Mouse (Mus musculus) cerebellum, adult (tissue): Measurements from ENCODE around the gene Asb17.
A peak's percentile ranks its signal among the peaks of the same experiment; 100 is the strongest.
"Not testable (repeated sequence)": the region's sequence is repeated elsewhere in the genome, so short reads cannot be mapped to it uniquely, and the experiment has no call there.

Source experiments
- ATAC-seq: cut with Nextera tagmentation; 2 replicates; pipeline ENCODE4 v1.9.2; 2017; ENCODE audit warnings: mild to moderate bottlenecking, moderate library complexity, mixed read lengths; ENCODE audit not compliant: insufficient number of reproducible peaks, low FRiP score, low TSS enrichment

Gene Asb17

DNA sequence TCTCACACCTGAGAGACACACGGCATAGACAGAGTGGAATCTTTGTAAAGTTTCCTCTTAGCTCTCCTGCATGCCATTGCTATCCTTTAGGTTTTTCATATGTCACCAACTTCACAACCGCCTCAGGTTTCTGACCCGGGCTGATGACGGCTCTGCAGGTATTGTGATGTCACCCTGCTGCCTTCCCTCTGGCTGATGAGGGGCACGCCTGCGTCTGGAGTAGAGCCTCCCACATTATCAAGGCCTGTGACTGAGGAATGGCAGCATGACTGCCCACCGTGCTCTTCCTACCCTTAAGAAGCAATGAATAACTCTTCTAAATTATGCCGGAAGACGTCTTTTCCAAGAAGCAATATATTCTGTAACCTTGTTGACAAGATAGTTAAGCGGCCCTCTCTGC, at the start of gene Asb17:
Gene Asb17 (plus strand): TSS at position 180 of the 400 bp plus-strand sequence.
- ATAC-seq = no peak

DNA sequence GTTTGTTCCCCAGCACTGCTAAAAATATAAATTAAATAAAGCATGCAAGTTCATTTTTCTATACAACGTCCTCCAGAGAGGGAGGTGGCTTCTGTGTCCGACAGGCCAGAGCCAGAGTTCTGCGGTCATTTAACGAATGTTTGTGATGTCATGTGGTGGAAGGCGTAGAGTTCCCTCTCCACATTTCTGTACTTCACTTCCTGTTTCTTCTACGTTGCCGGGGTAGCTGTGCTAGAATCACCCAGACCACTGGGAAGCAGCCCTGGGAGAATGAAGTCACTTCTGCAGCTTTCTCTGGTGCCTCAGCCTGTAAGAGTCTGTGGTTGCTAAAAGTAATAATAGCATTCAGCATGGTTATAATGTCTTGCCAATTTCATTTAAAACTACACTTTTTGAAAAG, 46.4 kb upstream of the Asb17 start:
- ATAC-seq = no peak

DNA sequence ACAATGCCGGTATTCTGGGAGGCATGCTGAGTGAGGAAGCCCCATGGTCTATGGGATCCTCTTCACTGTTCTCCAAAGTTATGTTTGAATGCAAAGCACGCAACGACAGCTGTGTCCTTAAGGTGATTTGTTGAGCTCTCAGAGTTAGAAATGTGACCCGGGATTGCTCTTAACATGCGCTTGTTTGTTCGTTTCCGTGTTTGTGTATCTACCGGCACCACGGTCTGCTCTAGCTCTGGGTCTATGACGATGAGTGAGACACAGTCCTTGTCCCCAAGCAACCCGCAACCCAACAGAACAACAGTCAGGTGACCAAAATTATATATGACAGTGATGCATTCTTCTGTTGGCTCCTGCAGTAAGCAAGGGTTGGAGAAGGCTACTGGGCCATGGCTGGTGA, 44.4 kb upstream of the Asb17 start:
- no peak for ATAC-seq

DNA sequence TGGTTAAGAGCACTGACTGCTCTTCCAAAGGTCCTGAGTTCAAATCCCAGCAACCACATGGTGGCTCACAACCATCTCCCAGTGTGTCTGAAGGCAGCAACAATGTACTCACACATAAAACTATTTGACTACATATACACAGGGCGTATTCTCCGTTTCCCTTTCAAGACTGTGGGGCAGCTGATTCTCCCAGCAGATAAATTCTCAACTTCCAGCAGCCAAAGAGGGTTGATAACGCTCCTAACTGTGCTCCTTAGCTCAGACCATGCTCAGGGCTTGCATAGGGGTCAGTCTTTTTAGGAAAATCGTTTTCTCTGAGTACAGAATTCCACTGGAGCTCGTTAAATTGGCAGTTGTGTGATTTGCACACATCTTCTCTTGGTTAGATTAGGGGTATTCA, 43.3 kb upstream of the Asb17 start:
- ATAC-seq = no peak

- ATAC-seq = no peak
Observed at GRCm38 (mm10) chr3:153801541-153801940, 42.5 kb upstream of the Asb17 start.

- no peak for ATAC-seq
Observed at GRCm38 (mm10) chr3:153802640-153803039, 41.4 kb upstream of the Asb17 start.

- ATAC-seq = no peak
Observed at GRCm38 (mm10) chr3:153804032-153804431, 40.0 kb upstream of the Asb17 start.

- ATAC-seq = peak; percentile 87
Observed at GRCm38 (mm10) chr3:153806077-153806772, 37.8 kb upstream of the Asb17 start.

- 0 out of 2 replicates have a peak, but pooled peaks have one; percentile 16 for ATAC-seq
Observed at GRCm38 (mm10) chr3:153806773-153807443, 37.1 kb upstream of the Asb17 start.

DNA sequence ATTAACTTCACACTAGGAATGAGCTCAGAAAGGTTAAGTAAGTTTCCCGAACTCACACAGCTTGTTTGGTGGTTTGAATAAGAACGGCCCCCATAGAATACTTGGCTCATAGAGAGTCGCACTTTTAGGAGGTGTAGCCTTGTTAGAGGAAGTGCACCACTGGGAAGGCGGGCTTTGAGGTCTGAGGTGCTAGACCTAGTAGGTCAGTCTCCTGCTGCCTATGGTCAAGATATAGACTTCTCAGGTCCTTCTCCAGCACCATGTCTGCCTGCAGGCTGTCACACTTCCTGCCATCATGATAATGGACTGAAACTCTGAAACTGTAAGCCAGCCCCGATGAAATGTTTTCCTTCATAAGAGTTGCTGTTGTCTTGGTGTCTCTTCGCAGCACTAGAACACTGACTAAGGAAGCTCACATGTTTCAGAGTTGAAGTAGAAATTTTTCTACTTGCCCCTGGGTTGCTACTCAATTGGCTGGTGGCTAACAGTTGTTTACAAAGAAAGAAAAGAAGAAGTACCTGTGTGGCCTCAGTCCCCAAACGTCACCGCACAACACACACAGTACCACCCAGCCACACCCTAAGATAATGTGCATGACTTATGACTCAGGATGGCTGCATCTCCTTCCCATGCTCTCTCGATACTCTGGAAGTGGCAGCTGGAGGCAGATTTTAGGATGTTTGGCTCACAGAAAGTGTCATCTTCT, 36.4 kb upstream of the Asb17 start:
- no peak for ATAC-seq

GRCm38 (mm10) chr3:153808406-153808805, 35.6 kb upstream of the Asb17 start:
- no peak for ATAC-seq

- ATAC-seq = no peak
Observed at GRCm38 (mm10) chr3:153814026-153814425, 30.0 kb upstream of the Asb17 start.

GRCm38 (mm10) chr3:153817376-153817890, 26.6 kb upstream of the Asb17 start:
- ATAC-seq = no peak

DNA sequence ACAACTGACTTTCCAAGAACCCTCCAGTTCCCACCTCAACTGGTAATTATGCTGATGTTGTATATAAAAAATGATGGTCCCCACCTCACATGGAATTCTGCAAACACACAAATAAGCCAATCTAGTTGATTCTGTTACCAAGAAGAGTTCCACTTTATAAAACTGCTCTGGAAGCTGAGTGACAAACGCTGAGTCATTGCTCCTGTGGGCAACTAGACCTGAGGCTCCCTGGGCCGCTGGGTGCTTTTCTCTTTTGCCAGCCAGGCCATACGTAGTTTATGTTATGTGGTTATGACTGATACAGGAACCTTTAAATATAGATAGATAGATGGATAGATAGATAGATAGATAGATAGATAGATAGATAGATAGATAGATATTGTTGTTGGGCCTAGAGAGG, 25.3 kb upstream of the Asb17 start:
- ATAC-seq = no peak

DNA sequence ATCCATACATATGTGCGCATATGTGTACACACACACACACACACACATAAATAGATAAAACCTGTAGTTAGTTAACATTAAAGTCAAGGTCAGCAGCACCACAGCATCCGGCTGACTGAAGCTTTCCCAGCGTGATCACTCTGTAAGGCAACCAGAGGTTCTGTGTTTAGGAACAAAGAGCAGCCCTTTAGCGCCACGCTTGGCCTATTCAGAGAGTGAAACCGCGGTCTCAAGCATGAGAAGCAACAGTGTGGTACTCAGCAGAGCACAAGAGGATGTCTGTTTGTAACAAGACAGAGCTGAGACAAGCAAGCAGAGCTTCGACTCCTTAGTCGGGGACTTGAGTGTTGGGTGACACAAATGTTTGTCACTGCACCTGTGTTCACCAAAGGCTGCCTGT, 24.6 kb upstream of the Asb17 start:
- no peak for ATAC-seq

DNA sequence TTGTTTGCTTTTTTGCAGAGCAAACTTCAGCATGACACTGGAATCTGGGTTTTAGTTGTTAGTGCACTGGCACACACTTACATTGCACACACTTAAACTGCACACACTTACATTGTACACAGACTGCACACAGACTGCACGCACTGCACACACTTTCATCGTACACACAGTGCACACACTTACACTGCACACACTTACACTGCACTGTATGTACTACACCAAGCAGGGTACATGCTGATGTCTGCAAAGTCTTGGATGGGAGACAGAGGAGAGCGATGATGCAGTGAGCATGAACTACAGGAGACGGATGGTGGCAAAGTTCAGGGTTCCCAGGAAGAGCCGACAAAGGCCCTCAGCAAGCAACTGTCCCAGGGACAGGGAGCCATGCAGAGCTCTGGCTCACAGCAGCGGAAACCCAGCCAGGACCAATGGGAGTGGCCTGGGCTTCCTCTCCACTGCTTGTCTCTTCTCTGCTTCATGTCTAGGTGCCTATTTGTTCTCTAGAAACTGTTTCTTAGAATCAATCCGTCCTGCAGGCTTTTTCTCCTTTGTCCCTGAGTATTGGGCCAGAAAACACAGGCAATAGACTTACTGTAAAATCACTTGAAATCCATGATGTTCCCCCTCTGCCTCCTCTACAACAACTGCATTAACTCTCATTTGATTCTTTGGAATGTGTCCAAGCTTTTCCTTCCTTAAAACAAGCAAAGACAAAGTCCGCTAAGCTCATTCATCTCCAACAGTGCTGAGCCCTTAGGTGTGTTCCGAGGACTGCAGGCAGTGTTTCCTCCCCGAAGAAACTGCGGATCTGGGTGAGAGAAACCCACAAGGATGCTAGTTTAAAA, 20.1 kb upstream of the Asb17 start:
- ATAC-seq = peak; percentile 57

GRCm38 (mm10) chr3:153825197-153825596, 18.8 kb upstream of the Asb17 start:
- ATAC-seq = no peak

- ATAC-seq = no peak
Observed at GRCm38 (mm10) chr3:153826616-153827015, 17.4 kb upstream of the Asb17 start.

- not testable (repeated sequence) for ATAC-seq
Observed at GRCm38 (mm10) chr3:153829788-153830187, 14.2 kb upstream of the Asb17 start.
